Mouse (Mus musculus): ENCODE data around the gene Lmbrd2.

Gene Lmbrd2

DNA sequence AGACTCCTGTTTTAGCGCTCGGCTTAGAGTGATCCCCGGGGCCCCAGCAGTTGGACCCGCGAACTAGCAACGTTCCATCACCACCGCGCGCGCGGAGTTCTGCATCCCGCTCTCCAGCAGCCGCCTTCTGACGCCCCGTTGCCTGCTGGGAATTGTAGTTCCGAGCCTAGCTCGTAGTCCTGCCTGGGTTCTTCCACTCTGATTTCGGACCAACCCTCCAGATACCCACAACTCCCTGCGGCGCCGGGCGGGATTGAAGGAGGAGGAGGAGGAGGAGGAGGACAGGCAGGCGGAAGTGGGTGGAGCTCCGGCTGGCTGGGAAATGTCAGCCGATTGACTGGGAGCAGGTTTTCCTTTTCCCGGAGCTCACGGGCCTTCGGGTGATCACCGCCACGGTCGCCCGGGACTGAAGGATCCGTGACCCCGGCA is at the start of gene Lmbrd2:
Lmbrd2 (plus strand) TSS at position 299 of the 429 bp plus-strand sequence.
- peak; percentile 97 for DNase-seq

DNA sequence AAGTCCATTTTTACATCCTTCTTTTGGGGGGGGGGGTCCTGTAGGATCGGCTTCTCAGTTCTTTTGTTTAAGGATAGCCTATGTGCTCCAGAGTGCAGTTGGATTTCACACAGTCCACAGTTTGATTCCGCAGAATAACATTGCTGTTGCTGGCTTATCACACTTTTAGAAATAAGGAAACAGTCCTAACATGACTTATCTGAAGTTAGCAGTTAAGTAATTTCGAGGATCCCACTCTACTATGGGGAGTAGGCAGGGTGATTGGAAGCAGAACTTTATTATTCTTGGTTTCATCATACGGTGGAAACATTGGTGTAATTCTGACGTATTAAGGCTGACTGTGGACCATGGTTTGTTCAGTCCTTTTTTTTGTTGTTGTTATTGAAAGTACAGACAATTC is 49.7 kb upstream of the Lmbrd2 start:
- DNase-seq = no peak

- no peak for DNase-seq
Observed at GRCm38 (mm10) chr15:9093598-9094365, 46.6 kb upstream of the Lmbrd2 start.

DNA sequence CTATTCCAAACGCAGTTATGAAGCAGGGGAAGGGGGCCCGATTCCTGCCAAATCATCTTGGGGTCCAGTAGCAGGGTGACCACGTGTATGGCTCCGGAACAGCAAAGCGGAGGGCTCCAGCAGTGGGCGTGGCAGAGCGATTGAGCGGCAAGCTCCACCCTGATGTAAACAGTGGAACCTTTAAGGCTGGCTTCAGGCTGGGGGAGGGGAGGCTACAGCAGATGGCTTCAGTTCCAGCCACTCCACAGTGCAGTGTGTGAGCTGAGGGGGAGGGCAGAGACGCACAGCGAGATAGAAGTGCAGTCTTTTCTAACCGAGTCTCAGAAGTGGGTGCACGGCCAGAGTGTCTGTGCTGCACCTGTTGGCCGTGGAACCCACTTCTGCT is 46.0 kb upstream of the Lmbrd2 start:
- no peak for DNase-seq

GRCm38 (mm10) chr15:9096865-9097264 is 43.5 kb upstream of the Lmbrd2 start:
- no peak for DNase-seq

GRCm38 (mm10) chr15:9100446-9101077 is 39.8 kb upstream of the Lmbrd2 start:
- no peak for DNase-seq

DNA sequence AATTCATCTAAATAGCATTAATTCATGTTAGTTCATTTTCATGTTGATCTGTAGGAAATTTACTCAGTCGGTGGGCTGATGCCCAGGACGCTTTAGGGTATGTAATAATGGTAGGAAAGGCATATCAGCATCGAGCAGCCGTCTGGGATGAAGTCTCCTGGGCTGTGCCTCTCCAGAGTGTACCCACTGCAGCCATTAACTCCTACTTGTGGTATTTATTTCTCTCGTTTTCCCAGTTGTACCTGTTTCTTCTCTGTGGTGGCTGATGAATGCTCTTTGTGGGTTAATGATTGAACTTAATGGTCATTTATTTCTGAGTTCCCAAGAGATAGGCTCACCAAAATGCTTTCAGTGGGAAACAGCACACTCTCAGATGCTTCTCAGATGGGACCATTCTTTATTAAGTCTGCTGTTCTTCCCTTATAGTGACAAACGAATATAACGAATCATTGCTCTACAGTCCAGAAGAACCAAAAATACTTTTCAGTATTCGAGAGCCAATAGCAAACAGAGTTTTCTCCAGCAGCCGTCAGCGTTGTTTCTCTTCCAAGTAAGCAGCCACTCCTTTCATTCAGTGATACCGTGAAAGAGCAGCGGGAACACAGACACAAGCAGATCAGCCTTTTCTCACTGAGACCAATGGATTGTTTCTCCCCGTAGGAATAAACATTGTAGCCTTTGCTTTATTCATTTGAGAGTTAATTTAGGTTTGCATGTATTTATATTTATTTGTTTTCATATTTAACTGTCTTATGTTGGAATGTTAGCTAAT is 33.9 kb upstream of the Lmbrd2 start:
- no peak for DNase-seq

DNA sequence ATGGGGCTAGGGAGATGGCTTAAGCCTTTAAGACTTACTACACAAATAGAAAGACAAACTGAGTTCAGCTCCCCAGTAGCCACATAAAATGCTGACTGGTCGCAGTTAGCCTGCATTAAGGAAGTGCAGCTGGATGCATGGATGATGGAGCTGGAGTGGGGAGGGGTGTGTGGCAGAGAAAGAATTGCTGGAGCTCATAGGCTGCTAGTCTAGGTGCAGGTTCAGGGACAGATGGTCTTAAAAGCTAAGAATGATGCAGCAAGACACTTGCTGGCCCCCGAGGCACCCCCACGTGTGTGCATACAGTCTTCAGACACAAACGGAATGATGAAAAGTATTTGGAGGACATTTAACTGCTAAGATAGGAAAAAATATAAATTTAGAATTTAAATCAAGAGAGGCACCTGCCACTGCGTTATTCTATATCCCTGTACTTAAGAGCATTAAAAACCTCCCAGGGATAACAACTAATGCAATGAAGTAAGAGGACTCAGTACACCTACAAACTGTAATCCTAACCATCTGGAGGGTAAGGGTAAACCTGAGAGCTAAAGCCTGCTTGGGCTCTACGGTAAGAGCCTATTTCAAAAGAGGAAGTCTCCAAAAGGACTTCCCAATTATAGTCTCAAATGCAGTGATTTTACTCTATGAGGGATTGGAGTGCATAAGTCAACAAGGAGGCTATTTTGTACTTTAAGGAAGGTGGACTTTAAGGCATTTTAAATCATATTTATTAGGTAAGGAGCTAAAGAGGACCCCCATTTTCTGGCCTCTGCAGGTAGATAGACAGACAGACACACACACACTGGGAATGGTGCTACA is 29.6 kb upstream of the Lmbrd2 start:
- DNase-seq = no peak

DNA sequence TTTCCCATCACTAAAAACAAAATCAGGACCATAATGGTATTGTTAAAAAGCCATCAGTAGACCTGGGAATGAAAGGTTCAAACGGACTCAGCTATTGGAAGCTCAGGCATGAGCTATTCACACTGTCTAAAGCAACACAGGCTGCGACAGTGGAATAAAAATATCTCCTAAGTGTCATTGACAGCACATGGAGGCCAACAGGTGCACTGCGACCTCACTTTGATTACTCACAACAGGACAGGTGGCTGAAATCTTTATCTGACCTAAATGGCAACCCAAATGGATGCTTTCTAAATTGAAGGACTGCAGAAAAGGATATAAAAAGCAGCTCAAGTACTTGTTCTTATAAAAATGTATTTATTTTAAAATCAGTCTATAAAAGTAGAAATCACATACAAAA is 28.7 kb upstream of the Lmbrd2 start:
- DNase-seq = no peak

DNA sequence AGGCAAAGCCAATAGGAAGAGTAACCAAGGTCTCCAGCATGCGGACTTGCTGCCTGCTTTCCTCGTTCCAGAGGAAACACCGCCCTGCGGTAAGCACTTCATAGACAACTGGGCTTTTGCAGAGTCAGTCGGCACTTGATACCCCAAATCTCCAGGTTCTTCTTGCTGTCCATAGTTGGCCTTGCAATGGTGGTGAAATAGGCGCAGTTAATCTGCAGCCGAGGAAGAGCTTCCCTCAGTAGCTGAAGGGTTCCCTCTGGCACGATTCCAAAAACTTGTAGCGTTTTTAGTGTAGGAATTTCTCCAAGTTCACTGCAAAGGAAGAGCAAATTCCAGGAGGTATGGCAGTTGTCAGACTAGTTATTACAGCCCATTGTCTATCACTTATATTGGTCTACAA is 26.8 kb upstream of the Lmbrd2 start:
- no peak for DNase-seq

GRCm38 (mm10) chr15:9114131-9114530 is 26.2 kb upstream of the Lmbrd2 start:
- DNase-seq = no peak

- DNase-seq = peak; percentile 31
Observed at GRCm38 (mm10) chr15:9114599-9114998, 25.8 kb upstream of the Lmbrd2 start.

GRCm38 (mm10) chr15:9118852-9119251 is 21.5 kb upstream of the Lmbrd2 start:
- DNase-seq = peak; percentile 57

GRCm38 (mm10) chr15:9120081-9120480 is 20.3 kb upstream of the Lmbrd2 start:
- no peak for DNase-seq

DNA sequence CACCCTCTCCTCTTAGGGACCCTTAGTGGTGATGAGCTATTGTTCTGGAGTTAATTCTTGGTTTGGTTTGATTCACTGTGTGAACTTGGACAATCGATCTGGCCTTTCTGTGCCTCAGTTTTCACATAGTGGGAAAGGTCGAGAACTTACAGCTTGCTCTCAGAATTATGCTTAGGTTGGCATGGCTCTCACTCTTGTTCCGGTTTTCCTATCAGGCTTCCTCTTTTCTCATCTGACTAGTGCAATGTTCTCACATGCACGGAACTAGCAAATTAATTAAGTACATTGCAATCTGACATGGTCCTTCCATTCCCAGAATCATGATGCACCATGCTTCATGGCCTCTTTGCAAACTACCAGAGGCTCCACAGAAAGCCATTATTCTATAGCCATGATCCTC is 17.4 kb upstream of the Lmbrd2 start:
- no peak for DNase-seq

DNA sequence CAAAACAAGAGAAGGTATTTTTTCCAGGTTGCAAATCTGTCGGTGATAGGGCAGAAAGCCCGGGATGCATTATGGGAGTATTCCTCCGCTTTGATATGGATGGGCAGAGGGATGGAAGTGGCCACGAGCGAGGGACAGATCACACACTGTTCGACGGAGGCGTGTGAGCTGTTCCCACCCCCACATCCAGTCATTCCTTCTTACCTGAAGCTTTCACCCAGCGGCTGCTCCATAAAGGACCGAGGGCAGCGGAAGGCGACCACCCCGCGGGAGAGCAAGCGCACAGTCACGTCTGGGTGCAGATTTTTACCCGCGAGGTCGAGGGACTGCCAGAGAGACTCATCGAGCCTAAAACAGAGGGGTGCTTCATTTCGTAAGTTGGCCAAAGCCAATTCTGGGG is 15.5 kb upstream of the Lmbrd2 start:
- DNase-seq = no peak

GRCm38 (mm10) chr15:9127051-9127791 is 13.1 kb upstream of the Lmbrd2 start:
- DNase-seq = no peak

GRCm38 (mm10) chr15:9130772-9131498 is 9.4 kb upstream of the Lmbrd2 start:
- DNase-seq = no peak

- DNase-seq = no peak
Observed at GRCm38 (mm10) chr15:9131499-9131888, 8.9 kb upstream of the Lmbrd2 start.

- no peak for DNase-seq
Observed at GRCm38 (mm10) chr15:9132693-9133443, 7.5 kb upstream of the Lmbrd2 start.

Data from kidney, adult 11 months (tissue).